Mouse (Mus musculus): ENCODE data around the gene Acsl6.

DNA sequence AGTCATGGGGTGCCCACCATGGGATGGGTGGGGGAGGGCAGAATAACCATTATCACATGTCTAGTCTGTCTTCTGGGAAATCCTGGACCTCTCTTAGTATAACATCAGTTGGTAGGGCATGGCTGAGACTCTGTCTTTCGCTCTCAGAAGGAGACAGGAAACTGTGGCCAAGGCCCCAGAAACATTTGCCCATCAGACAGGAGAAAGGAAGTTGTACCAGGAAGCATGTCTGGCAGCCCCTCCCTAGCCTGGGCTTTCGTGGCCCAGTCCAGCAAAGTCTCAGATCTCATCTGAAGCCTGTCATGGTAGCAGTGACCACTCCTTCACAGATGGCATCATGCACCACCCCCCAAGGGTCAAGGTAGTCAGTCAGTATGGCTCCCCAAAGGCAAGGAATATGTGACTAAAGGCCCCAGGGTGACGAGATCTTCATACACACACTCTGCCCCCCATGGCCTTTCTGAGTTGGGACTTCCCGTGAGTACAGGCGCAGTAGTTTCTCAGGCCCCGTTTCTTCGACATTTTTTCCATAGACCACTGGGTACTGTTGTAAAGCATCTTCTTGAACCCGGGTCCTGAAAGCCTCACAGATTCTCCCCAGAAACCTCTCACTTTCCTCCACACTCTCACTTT is 15.7 kb upstream of the Acsl6 start:
- TF ChIP-seq ZNF384 (IDR thresholded peaks at IDR 0.05; ENCODE audit: low read depth, low read length) (no peak), MAFK (IDR thresholded peaks at IDR 0.05; ENCODE audit: insufficient read depth, low read depth, low read length) (no peak), HCFC1 (IDR thresholded peaks at IDR 0.05; ENCODE audit: borderline replicate concordance, insufficient read depth, low read length) (no peak), CHD2 (IDR thresholded peaks at IDR 0.05; ENCODE audit: low read depth, low read length) (no peak), ZC3H11A (IDR thresholded peaks at IDR 0.05; ENCODE audit: borderline replicate concordance, low read depth, low read length) (no peak)

All from ES-E14 (cell line).